Mouse (Mus musculus) layer of hippocampus, adult 18-20 months (tissue): ENCODE data around the gene Vmn1r157. TPM values are rescaled to one million over a fixed set of nuclear protein-coding genes. Genes with fewer than 3 reads are reported as not detected.
"Not testable (repeated sequence)": the region's sequence is repeated elsewhere in the genome, so short reads cannot be mapped to it uniquely, and the experiment has no call there.

Experiments
- DNase-seq, 2 experiments: peaks; one replicate each; pipeline ENCODE4 v3.0.0; 2022; ENCODE audit warnings: low spot score in 2 of 2
- long read RNA-seq: library from polyadenylated mRNA; stranded (forward); transcript quantifications from one replicate; pipeline ENCODE4 v2.0.0, GENCODE M21; 2021
- total RNA-seq, 2 experiments: library from RNA; stranded (reverse); gene quantifications; 2 replicates each; pipeline ENCODE4 v1.2.3; 2021

The Vmn1r157 gene
- total RNA-seq, result not detected
- long read RNA-seq, result 0 reads

GRCm38 (mm10) chr7:22761397-22761796 is at the start of gene Vmn1r157:
Vmn1r157 (plus strand) TSS chr7:22761697.
- DNase-seq, result not testable (repeated sequence)

GRCm38 (mm10) chr7:22719610-22720009 is 41.9 kb upstream of the Vmn1r157 start, which contains the start of gene Gm4567:
Gm4567 (minus strand) TSS chr7:22719710.
- DNase-seq, result not testable (repeated sequence)

DNA sequence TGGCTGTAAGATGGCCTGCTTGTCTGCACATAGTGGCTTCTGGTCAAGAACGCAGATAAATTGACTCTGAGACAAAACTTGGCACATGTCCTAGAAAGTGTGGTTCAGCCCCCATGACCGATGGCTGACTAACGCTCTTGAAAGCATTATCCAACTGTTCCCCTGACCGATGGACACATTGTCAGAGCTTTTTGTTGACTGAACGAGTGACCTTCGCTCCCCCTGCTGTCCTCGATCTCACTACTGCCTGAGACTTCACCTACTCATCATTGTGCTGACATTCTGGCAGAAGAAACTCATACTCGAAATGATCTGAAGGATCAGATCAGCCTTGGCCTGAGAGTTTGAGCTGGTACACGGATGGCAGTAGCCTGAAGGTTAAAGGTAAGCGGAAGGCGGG is 14.5 kb downstream of the Vmn1r157 start:
- not testable (repeated sequence) for DNase-seq

- DNase-seq, result not testable (repeated sequence)
Measured at GRCm38 (mm10) chr7:22790682-22791081, 29.2 kb downstream of the Vmn1r157 start, which contains the start of gene Vmn1r158. Vmn1r158 (minus strand) TSS chr7:22790782.

Other genes starting within 250 kb of the Vmn1r157 start
- gene Vmn1r152, start 238.7 kb upstream of the Vmn1r157 start, total RNA-seq, result not detected
- not detected for gene Gm8677, start 226.8 kb upstream of the Vmn1r157 start, total RNA-seq
- gene Gm4201, start 196.4 kb upstream of the Vmn1r157 start, total RNA-seq, result not detected
- not detected for gene Gm4565, start 173.6 kb upstream of the Vmn1r157 start, total RNA-seq
- not detected for gene Vmn1r155, start 103.7 kb upstream of the Vmn1r157 start, total RNA-seq
- gene Gm8693, start 69.4 kb upstream of the Vmn1r157 start, total RNA-seq, result not detected
- not detected for gene Gm4567, start 42.0 kb upstream of the Vmn1r157 start, total RNA-seq
- not detected for gene Vmn1r158, start 29.1 kb downstream of the Vmn1r157 start, total RNA-seq
- not detected for gene Vmn1r159, start 81.9 kb downstream of the Vmn1r157 start, total RNA-seq
- gene Vmn1r160, start 109.5 kb downstream of the Vmn1r157 start, total RNA-seq, result not detected
- gene Gm4214, start 223.0 kb downstream of the Vmn1r157 start, total RNA-seq, result not detected